Mouse (Mus musculus) thymus, adult 2 months (tissue): ENCODE measurements at regions not wholly inside any gene's neighbourhood (a gene's known extent, or its start where the extent isn't known, plus 50 kb on each side); places are given as distances from the start of the nearest gene placed in this dataset.

ENCODE experiments used
- DNase-seq: peaks from one replicate; pipeline ENCODE4 v3.0.0; 2021
- H3K27ac ChIP-seq: fragments of 200-500 bp; 2 replicates; pipeline ENCODE4 v1.5.1; 2012; ENCODE audit warnings: low read length, control low read depth; ENCODE audit not compliant: control insufficient read depth, insufficient read depth
- H3K27me3 ChIP-seq: fragments of 200-500 bp; 2 replicates; pipeline ENCODE4 v1.6.1; 2012; ENCODE audit warnings: mild to moderate bottlenecking, low read length, moderate library complexity, mixed read lengths; ENCODE audit not compliant: control insufficient read depth, insufficient read depth
- H3K36me3 ChIP-seq: fragments of 200-500 bp; 2 replicates; pipeline ENCODE4 v1.6.1; 2012; ENCODE audit warnings: mild to moderate bottlenecking, low read length, moderate library complexity; ENCODE audit not compliant: control insufficient read depth, insufficient read depth
- H3K4me1 ChIP-seq: fragments of 200-500 bp; replicated peaks from 2 replicates; pipeline ENCODE4 v1.6.1; 2012; ENCODE audit warnings: low read length; ENCODE audit not compliant: control insufficient read depth, insufficient read depth
- H3K4me3 ChIP-seq: fragments of 200-500 bp; 2 replicates; pipeline ENCODE4 v1.5.1; 2012; ENCODE audit warnings: mild to moderate bottlenecking, low read length, control low read depth, moderate library complexity; ENCODE audit not compliant: control insufficient read depth, insufficient read depth
- CTCF ChIP-seq: fragments of 200-500 bp; IDR thresholded peaks from 2 replicates; pipeline ENCODE4 v1.5.1; 2012; ENCODE audit warnings: mild to moderate bottlenecking, control low read depth, low read length, moderate library complexity, borderline replicate concordance; ENCODE audit not compliant: control insufficient read depth, poor library complexity, insufficient read depth; ENCODE audit errors: extremely low read depth
- POLR2A ChIP-seq: fragments of 200-500 bp; IDR thresholded peaks from 2 replicates; pipeline ENCODE4 v1.6.1; 2012; ENCODE audit warnings: mild to moderate bottlenecking, low read length, control low read depth, moderate library complexity; ENCODE audit not compliant: control insufficient read depth, poor library complexity, insufficient read depth; ENCODE audit errors: extremely low read depth
- WGBS: fragments of 180-500 bp; shearing (Covaris S2); methylation state at CpG from one replicate; pipeline ENCODE4 v1.1.7; 2018; 5-methylcytosine and 5-hydroxymethylcytosine counted together

DNA sequence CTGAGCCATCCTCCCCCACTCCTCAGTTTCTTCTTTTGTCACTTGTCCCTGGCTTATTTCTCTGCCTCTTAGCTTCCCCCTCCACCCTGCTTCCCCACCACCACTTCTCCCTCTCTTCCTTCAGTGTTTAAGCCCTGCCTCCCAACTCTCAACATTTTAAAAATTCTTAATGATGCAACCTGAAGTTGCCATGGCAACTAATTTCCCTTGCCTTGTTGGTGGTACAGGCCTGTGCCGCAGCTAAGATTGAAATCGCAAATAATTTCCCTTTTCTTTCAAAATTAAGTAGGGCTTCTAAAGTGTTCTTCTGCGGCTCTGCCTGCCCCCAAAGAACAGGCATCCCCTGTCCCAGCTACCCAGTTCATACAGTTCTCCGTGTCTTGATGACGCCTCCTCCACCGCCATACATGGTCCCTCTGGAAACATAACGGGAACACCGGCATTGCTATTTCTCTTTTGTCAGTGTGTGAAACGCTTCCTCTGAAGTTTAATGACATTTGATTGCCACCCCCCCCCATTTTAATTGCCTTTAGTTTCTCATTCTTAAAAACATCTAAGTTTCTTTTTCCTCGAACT lies 92.6 kb upstream of the Vrk1 start:
- H3K27ac ChIP-seq = no peak overlapping the region
- no peak for DNase-seq
- H3K36me3 ChIP-seq = no peaks in the 10 kb centered on the region
- 71% methylated on average over 10 of the region's 10 CpGs for WGBS
- H3K4me1 ChIP-seq = no peaks in the 10 kb centered on the region
- H3K4me3 ChIP-seq = no peak overlapping the region
- TF ChIP-seq POLR2A (no peak), CTCF (no peak)
- H3K27me3 ChIP-seq = no peaks in the 10 kb centered on the region

DNA sequence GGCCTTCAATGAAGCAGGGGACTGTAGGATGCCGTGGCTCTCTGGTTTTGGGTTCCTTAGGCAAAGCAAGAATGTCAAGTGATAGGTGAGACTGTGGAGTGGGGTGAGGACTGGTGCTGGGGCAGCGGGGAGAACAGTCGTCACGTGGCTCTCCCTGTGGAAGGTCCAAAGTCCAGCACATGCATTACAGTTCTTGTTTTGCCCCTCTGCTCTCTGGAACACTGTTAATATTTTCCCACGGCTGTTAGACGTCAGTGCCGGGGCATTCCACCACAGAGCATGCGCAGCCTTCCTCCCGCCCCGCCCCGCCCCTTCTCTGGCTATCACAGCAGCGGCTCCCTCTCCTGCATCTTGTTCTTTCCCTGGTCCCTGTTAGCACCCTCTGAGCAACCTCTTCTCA lies 91.3 kb upstream of the Vrk1 start:
- TF ChIP-seq CTCF = no peak
- no peak for TF ChIP-seq POLR2A

DNA sequence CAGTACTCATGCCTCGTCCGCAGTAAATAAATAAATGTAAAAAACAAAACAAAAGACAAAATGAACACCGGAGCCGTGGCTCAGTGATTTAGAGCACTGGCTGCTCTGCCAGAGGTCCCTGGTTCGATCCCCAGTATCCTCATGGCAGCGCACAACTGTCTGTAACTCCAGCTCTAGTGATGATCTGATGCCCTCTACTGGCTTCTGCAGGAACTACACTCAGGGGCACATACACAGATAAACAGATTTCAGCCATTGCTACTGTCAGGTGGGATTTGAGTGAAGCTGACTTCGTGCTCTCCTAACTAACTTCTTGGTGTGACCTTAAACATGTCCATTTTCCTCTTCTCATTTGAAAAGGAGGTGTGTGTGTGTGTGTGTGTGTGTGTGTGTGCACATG lies 82.8 kb upstream of the Vrk1 start:
- Histone ChIP-seq H3K4me1 (no peaks in the 10 kb centered on the region), H3K27ac (no peak overlapping the region), H3K36me3 (no peaks in the 10 kb centered on the region), H3K4me3 (no peak overlapping the region), H3K27me3 (no peaks in the 10 kb centered on the region)
- no peak for DNase-seq
- TF ChIP-seq POLR2A (no peak), CTCF (0 out of 2 replicates have a peak, but pooled peaks have one; percentile 30)
- WGBS = 98% methylated on average over 7 of the region's 7 CpGs

More for the DNA sequence above, 91.3 kb upstream of the Vrk1 start:
- Histone ChIP-seq H3K27ac (no peak overlapping the region), H3K27me3 (no peaks in the 10 kb centered on the region), H3K4me3 (no peak overlapping the region), H3K4me1 (no peaks in the 10 kb centered on the region), H3K36me3 (no peaks in the 10 kb centered on the region)
- 91% methylated on average over 12 of the region's 12 CpGs for WGBS
- DNase-seq = no peak

DNA sequence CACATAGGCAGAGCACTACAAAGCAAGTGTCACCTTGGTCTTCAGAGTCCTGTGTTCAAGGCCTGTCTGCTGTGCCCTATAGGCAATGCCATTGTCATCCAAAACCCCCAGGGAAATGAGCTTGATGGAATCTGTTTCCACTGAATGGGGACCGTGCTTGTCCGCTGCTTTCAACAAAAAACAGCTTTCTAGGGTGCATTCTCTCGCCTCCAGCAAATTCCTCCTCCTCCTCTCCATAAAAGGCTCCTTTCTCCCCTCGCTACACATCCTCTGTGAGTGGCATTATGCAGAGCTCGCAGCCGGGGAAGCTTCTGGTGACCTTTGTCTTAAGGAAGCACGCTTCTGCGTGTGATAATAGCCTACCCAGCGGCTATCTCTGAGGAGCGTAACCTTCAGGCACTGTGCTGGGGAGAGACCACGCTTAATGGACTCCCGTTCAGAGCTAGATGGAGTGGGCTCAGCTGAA lies 80.5 kb upstream of the Vrk1 start:
- WGBS = 92% methylated on average over 12 of the region's 12 CpGs
- Histone ChIP-seq H3K27me3 (no peaks in the 10 kb centered on the region), H3K36me3 (no peaks in the 10 kb centered on the region), H3K4me3 (no peak overlapping the region), H3K27ac (no peak overlapping the region), H3K4me1 (no peaks in the 10 kb centered on the region)
- no peak for DNase-seq
- TF ChIP-seq CTCF (no peak), POLR2A (no peak)

DNA sequence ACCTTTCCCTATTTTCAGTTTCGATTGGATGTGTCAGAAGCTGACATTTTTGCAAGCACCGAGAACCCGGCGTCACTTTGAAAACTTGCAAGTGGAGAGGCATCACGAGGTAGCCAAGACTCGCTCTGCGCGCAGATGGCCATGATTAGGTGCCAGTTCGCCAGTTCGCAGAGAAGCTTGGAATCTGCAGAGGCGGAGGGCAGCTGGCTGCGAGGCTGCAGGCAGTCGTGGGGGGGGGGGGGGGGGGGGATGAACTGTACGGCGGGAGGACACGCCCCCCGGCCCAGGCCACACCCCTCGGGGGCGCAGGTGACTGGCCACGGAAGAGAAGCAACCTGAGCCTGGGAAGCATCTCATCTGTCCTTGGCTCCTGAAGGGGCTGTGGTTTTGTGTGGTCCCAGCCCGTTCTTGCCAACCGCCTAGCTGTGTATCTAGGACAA lies 74.6 kb upstream of the Vrk1 start:
- no peak overlapping the region for H3K4me3 ChIP-seq
- H3K36me3 ChIP-seq = no peaks in the 10 kb centered on the region
- DNase-seq = peak; percentile 7
- H3K4me1 ChIP-seq = peaks cover 5% of the 10 kb centered on the region; the same call in 1 of the 2 replicates
- no peak overlapping the region for H3K27ac ChIP-seq
- 6% methylated on average over 21 of the region's 22 CpGs for WGBS
- H3K27me3 ChIP-seq = no peaks in the 10 kb centered on the region; the same call in 1 of the 2 replicates
- no peak for TF ChIP-seq CTCF
- no peak for TF ChIP-seq POLR2A

DNA sequence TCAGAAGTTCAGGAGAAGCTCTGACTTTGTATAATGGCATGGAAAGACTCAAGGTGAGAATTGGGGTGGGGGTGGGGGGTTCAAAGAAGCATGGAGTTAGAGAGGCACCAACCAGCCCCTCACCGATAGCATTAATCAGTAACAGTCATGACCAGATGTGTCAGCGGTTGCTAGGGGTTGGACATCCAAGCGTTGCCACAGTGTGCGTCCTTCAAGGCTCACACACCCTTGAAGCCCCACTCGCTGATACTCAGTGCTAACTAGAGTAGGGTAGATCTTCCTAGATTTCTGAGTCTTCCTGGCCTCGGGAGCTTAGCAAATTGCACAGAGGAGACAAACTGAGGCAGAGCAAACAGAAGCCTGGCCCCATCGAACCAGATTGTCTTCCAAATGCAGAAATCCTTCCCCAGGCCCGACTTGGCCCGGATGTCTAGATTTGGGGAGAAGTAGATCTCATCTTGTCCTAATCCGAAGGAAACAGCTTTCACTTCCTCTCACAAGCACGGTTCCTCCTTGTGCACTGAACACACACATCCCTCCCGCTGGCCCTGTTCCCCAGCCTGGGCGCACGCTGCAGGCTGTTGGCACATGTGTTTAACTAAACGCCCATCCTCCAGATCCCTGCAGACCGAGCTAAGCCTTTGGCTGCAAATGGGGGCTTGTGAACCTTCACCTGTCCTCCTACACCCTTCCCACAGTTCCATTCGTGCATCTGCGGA lies 73.1 kb upstream of the Vrk1 start:
- H3K4me3 ChIP-seq = no peak overlapping the region
- no peaks in the 10 kb centered on the region; the same call in 1 of the 2 replicates for H3K27me3 ChIP-seq
- peak; percentile 2 for DNase-seq
- peaks cover 5% of the 10 kb centered on the region; the same call in 1 of the 2 replicates for H3K4me1 ChIP-seq
- TF ChIP-seq POLR2A = no peak
- TF ChIP-seq CTCF = no peak
- WGBS = 16% methylated on average over 18 of the region's 18 CpGs
- no peaks in the 10 kb centered on the region for H3K36me3 ChIP-seq
- no peak overlapping the region for H3K27ac ChIP-seq
